Mouse (Mus musculus): ENCODE measurements around the gene Eif4a2. TPM values are rescaled to one million over a fixed set of nuclear protein-coding genes. Genes with fewer than 3 reads are reported as not detected.
A peak's percentile ranks its signal among the peaks of the same experiment; 100 is the strongest.
"Not testable (repeated sequence)": the region's sequence is repeated elsewhere in the genome, so short reads cannot be mapped to it uniquely, and the experiment has no call there.

Gene Eif4a2
- polyA plus RNA-seq, 1 experiment from 2014 or later: 203 TPM

- Histone ChIP-seq H3K4me2 (ENCODE audit: low read depth, low read length) (no peak overlapping the region), H3K27ac (ENCODE audit: low read length) (no peak overlapping the region), H3K9me3 (ENCODE audit: control insufficient read depth, low read length) (no peaks in the 10 kb centered on the region), H3K4me1 (replicated peaks; ENCODE audit: control insufficient read depth, insufficient read depth, low read length) (no peaks in the 10 kb centered on the region), H3K9ac (ENCODE audit: low read length) (no peak overlapping the region), H3K4me3 (ENCODE audit: low read length) (no peak overlapping the region), H3K36me3 (ENCODE audit: control insufficient read depth, insufficient read depth, low read length) (no peaks in the 10 kb centered on the region), H3K27me3 (ENCODE audit: control insufficient read depth, insufficient read depth, low read depth, low read length) (no peaks in the 10 kb centered on the region)
- WGBS: 70% methylated on average over 13 of the region's 13 CpGs
- no peak for ATAC-seq (ENCODE audit: low read depth)
Measured at GRCm38 (mm10) chr16:23093321-23093953, 13.8 kb upstream of the Eif4a2 start.

DNA sequence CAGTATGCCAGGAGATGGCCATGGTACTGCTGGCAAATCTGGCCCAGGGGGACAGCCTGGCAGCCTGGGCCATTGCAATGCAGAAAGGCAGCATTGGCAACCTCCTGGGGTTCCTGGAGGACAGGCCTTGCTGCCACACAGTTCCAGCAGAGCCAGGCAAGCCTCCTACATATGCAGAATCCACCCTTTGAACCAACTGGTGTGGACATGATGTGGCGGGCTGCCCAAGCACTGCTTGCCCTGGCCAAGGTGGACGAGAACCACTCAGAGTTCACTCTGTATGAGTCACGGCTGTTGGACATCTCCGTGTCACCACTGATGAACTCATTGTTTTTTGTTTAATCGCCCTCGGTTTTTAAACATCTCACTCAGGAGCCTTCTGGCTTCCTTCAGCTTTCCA, 13.1 kb upstream of the Eif4a2 start:
- Histone ChIP-seq H3K27me3 (ENCODE audit: control insufficient read depth, insufficient read depth, low read depth, low read length) (no peaks in the 10 kb centered on the region), H3K36me3 (ENCODE audit: control insufficient read depth, insufficient read depth, low read length) (no peaks in the 10 kb centered on the region), H3K9me3 (ENCODE audit: control insufficient read depth, low read length) (no peaks in the 10 kb centered on the region), H3K9ac (ENCODE audit: low read length) (no peak overlapping the region), H3K4me3 (ENCODE audit: low read length) (no peak overlapping the region), H3K4me1 (replicated peaks; ENCODE audit: control insufficient read depth, insufficient read depth, low read length) (no peaks in the 10 kb centered on the region), H3K4me2 (ENCODE audit: low read depth, low read length) (no peak overlapping the region), H3K27ac (ENCODE audit: low read length) (no peak overlapping the region)
- no peak for ATAC-seq (ENCODE audit: low read depth)
- 83% methylated on average over 6 of the region's 6 CpGs for WGBS

DNA sequence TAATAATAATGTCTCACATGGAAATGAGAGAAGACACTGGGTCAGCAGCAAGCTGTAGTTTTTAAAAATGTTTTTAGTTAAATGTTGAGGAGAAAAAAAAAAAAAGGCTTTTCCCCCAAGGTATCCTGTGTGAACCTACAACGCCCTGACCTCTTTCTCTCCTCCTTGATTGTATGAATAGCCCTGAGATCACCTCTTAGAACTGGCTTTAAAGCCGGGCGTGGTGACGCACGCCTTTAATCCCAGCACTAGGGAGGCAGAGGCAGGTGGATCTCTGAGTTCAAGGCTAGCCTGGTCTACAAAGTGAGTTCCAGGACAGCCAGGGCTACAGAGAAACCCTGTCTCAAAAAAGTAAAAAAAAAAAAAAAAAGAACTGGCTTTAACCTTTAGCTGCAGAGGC, 11.7 kb upstream of the Eif4a2 start:
- WGBS: 87% methylated on average over 5 of the region's 5 CpGs
- H3K4me1 ChIP-seq (replicated peaks; ENCODE audit: control insufficient read depth, insufficient read depth, low read length); H3K27me3 ChIP-seq (ENCODE audit: control insufficient read depth, insufficient read depth, low read depth, low read length); H3K4me3 ChIP-seq (ENCODE audit: low read length); H3K9me3 ChIP-seq (ENCODE audit: control insufficient read depth, low read length); ATAC-seq (ENCODE audit: low read depth); H3K4me2 ChIP-seq (ENCODE audit: low read depth, low read length); H3K36me3 ChIP-seq (ENCODE audit: control insufficient read depth, insufficient read depth, low read length); H3K27ac ChIP-seq (ENCODE audit: low read length); H3K9ac ChIP-seq (ENCODE audit: low read length): not testable (repeated sequence)

DNA sequence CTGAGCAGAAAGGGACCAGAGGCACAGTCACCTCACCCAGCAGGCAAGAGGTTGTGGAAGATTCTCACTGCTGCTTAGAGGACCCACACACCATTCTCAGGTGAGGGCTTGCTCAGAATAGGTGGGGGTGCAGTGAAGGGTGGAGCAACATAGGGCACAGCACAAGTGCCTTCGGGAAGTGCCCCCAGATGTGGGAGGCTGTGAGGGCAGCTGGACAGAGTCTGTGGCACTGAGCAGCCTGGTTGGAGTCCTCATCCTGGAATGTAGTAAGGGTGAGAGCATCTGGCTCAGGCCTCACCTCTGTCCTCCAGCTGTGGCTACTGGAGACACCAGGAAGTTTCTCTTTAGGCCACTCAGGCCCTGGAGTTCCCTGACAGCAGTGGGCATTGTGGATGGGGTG, 10.4 kb upstream of the Eif4a2 start:
- 88% methylated on average over 1 of the region's 1 CpGs for WGBS
- not testable (repeated sequence) for H3K4me3 ChIP-seq (ENCODE audit: low read length); H3K36me3 ChIP-seq (ENCODE audit: control insufficient read depth, insufficient read depth, low read length); ATAC-seq (ENCODE audit: low read depth); H3K27ac ChIP-seq (ENCODE audit: low read length); H3K9ac ChIP-seq (ENCODE audit: low read length); H3K4me2 ChIP-seq (ENCODE audit: low read depth, low read length); H3K27me3 ChIP-seq (ENCODE audit: control insufficient read depth, insufficient read depth, low read depth, low read length); H3K9me3 ChIP-seq (ENCODE audit: control insufficient read depth, low read length)
- peaks cover 11% of the 10 kb centered on the region; the same call in 1 of the 2 replicates for H3K4me1 ChIP-seq (replicated peaks; ENCODE audit: control insufficient read depth, insufficient read depth, low read length)

DNA sequence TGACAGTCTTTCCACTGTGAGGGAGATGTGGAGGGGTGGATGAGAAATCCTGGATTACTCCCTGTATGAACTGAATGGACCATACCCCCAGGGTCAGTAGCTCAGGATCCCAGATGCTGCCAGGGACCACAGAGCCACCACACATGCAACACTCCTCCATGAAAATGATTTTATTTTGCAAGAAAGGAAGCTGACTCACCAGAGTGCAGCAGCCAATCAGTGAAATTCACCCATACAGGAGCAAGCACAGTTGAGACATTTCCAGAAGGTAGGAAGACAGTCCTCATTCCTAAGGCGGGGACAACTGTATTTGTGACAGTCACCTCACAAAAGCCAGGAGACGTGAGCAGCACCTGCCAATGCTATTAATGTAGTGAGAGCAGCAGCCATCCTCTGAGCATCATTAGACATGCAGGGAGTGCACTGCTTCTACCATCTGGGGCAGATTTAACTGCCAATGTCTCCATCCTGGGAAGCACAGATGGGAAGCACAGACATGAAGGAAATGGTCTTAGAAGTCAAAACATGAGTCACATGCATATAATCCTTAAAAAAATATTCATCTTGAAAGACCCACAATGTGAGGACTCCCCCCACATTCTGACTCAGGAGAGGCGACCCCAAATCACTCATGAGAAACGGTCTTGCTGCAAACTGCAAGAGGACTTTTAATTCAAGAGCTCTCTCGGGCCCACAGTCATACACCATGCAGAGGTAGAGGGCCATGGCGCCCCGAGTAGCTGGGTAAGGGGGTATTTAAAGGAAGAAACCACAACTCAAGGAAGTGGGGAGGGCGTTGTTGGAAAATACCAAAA, 9.7 kb upstream of the Eif4a2 start:
- H3K27me3 ChIP-seq (ENCODE audit: control insufficient read depth, insufficient read depth, low read depth, low read length); H3K4me3 ChIP-seq (ENCODE audit: low read length); H3K27ac ChIP-seq (ENCODE audit: low read length); H3K36me3 ChIP-seq (ENCODE audit: control insufficient read depth, insufficient read depth, low read length); H3K9ac ChIP-seq (ENCODE audit: low read length); H3K9me3 ChIP-seq (ENCODE audit: control insufficient read depth, low read length); ATAC-seq (ENCODE audit: low read depth); H3K4me2 ChIP-seq (ENCODE audit: low read depth, low read length): not testable (repeated sequence)
- H3K4me1 ChIP-seq (replicated peaks; ENCODE audit: control insufficient read depth, insufficient read depth, low read length): peaks cover 11% of the 10 kb centered on the region; the same call in 1 of the 2 replicates
- WGBS: 79% methylated on average over 8 of the region's 8 CpGs

GRCm38 (mm10) chr16:23098105-23098452, 9.2 kb upstream of the Eif4a2 start:
- WGBS: 88% methylated on average over 1 of the region's 1 CpGs
- not testable (repeated sequence) for H3K4me2 ChIP-seq (ENCODE audit: low read depth, low read length); H3K4me3 ChIP-seq (ENCODE audit: low read length); H3K36me3 ChIP-seq (ENCODE audit: control insufficient read depth, insufficient read depth, low read length); ATAC-seq (ENCODE audit: low read depth); H3K9ac ChIP-seq (ENCODE audit: low read length); H3K27ac ChIP-seq (ENCODE audit: low read length); H3K27me3 ChIP-seq (ENCODE audit: control insufficient read depth, insufficient read depth, low read depth, low read length); H3K9me3 ChIP-seq (ENCODE audit: control insufficient read depth, low read length)
- H3K4me1 ChIP-seq (replicated peaks; ENCODE audit: control insufficient read depth, insufficient read depth, low read length): peaks cover 11% of the 10 kb centered on the region; the same call in 1 of the 2 replicates

DNA sequence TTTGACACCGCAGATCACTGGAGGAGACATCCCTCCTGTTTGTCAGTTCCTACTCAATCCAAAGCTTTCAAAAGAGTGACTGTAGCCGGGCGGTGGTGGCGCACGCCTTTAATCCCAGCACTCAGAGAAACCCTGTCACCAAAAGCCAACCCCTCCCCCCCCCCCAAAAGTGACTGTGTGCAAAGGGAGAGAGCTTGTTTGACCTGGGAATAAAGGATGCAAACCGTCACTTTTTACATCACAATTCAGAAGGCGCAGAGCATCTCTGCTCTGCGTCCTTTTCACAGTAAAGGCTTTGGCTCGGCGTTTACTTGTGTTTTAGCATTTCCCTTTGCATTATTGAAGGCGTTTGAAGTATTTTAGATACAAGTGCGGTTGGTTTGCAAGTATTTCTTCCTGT, 7.6 kb upstream of the Eif4a2 start:
- 16% methylated on average over 12 of the region's 12 CpGs for WGBS

GRCm38 (mm10) chr16:23100099-23100575, 7.1 kb upstream of the Eif4a2 start:
- Histone ChIP-seq H3K4me1 (replicated peaks; ENCODE audit: control insufficient read depth, insufficient read depth, low read length) (peaks cover 11% of the 10 kb centered on the region; the same call in 1 of the 2 replicates), H3K9me3 (ENCODE audit: control insufficient read depth, low read length) (no peaks in the 10 kb centered on the region), H3K4me2 (ENCODE audit: low read depth, low read length) (peak overlapping the region; percentile 64), H3K36me3 (ENCODE audit: control insufficient read depth, insufficient read depth, low read length) (no peaks in the 10 kb centered on the region), H3K4me3 (ENCODE audit: low read length) (peak overlapping the region; percentile 44), H3K27ac (ENCODE audit: low read length) (no peak overlapping the region), H3K27me3 (ENCODE audit: control insufficient read depth, insufficient read depth, low read depth, low read length) (no peaks in the 10 kb centered on the region), H3K9ac (ENCODE audit: low read length) (peak overlapping the region; percentile 65)
- 2% methylated on average over 9 of the region's 9 CpGs for WGBS
- ATAC-seq (ENCODE audit: low read depth): peak; percentile 73

More for the DNA sequence above, 7.6 kb upstream of the Eif4a2 start:
- Histone ChIP-seq H3K4me1 (replicated peaks; ENCODE audit: control insufficient read depth, insufficient read depth, low read length) (peaks cover 11% of the 10 kb centered on the region; the same call in 1 of the 2 replicates), H3K4me3 (ENCODE audit: low read length) (peak overlapping the region; percentile 44), H3K4me2 (ENCODE audit: low read depth, low read length) (peak overlapping the region; percentile 64), H3K36me3 (ENCODE audit: control insufficient read depth, insufficient read depth, low read length) (no peaks in the 10 kb centered on the region), H3K9ac (ENCODE audit: low read length) (peak overlapping the region; percentile 65), H3K9me3 (ENCODE audit: control insufficient read depth, low read length) (no peaks in the 10 kb centered on the region), H3K27me3 (ENCODE audit: control insufficient read depth, insufficient read depth, low read depth, low read length) (no peaks in the 10 kb centered on the region), H3K27ac (ENCODE audit: low read length) (no peak overlapping the region)
- ATAC-seq (ENCODE audit: low read depth): no peak

DNA sequence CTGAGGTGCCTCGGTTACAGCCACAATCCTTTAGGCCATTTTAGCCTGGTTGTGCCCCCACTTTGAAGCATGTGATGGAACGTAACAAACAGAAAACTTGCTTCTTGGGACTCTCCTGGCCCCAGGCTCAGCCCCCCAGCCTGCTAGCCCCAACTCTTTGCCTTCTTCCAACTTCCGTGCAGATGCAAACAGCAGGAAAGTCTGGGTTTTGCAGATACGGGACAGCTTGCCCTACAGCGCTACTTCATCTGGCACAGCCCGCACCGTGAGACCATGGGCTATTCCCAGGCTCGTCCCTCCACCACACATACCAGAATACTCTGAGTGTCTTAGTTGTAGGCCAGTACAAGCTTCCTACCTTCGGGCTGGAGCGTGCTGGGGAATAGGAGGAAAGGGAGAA, 6.6 kb upstream of the Eif4a2 start:
- peak overlapping the region; percentile 44 for H3K4me3 ChIP-seq (ENCODE audit: low read length)
- 15% methylated on average over 10 of the region's 10 CpGs for WGBS
- H3K27me3 ChIP-seq (ENCODE audit: control insufficient read depth, insufficient read depth, low read depth, low read length): no peaks in the 10 kb centered on the region
- peak overlapping the region; percentile 65 for H3K9ac ChIP-seq (ENCODE audit: low read length)
- no peak overlapping the region for H3K27ac ChIP-seq (ENCODE audit: low read length)
- no peaks in the 10 kb centered on the region for H3K9me3 ChIP-seq (ENCODE audit: control insufficient read depth, low read length)
- no peaks in the 10 kb centered on the region for H3K36me3 ChIP-seq (ENCODE audit: control insufficient read depth, insufficient read depth, low read length)
- ATAC-seq (ENCODE audit: low read depth): peak; percentile 18
- peak overlapping the region; percentile 64 for H3K4me2 ChIP-seq (ENCODE audit: low read depth, low read length)
- peaks cover 11% of the 10 kb centered on the region; the same call in 1 of the 2 replicates for H3K4me1 ChIP-seq (replicated peaks; ENCODE audit: control insufficient read depth, insufficient read depth, low read length)
